Mouse (Mus musculus) cerebellum, adult 9-10 months (tissue): ENCODE measurements around the gene Gm27027.
A peak's percentile ranks its signal among the peaks of the same experiment; 100 is the strongest.

Experiments
- DNase-seq: peaks from one replicate; pipeline ENCODE4 v3.0.0; 2022

The Gm27027 gene

DNA sequence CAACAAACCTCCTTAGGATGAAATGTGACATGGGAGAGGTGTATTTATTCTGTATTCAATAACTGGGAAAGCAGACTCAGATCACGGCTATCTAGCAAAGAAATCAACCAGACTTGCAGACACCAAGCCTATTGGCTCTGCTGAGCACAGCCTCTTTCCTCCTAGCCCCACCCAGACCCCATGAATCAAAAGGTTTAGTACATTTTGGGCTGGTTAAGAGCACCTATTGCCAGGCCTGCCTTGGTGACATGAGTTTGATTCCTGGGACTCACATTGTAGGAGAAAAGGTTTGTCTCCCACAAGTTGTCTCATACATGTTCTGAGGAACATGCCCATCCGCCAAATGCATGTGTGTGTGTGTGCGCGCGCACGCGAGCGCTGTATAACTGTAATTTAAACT is 70.0 kb downstream of the Gm27027 start:
- DNase-seq = no peak

DNA sequence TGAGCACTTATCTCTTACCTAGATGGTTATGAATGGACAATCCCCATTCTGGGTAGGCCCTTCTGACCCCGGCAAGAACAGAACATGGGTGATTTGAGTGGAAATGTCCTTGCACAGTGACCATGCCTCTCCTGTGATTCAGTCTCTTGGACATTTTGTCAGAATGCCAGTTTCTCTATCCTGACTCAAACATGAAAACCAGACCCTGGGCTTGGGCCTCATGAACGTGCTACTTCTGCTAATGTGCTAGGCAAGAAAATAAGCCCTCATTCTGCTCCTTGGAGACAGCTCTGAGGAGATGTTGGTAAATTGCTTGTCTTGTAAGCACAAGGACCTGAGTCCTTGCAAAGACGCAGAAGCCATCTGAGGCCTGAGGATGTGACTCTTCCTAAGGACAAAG is 77.1 kb downstream of the Gm27027 start:
- DNase-seq = no peak

- no peak for DNase-seq
These were observed 82.6 kb downstream of the Gm27027 start for GRCm38 (mm10) chr2:93913552-93913951.

- DNase-seq = peak; percentile 68
These were observed 84.2 kb downstream of the Gm27027 start for GRCm38 (mm10) chr2:93911942-93912341.

- DNase-seq = no peak
These were observed 86.4 kb downstream of the Gm27027 start for GRCm38 (mm10) chr2:93909716-93910115.

GRCm38 (mm10) chr2:93907519-93908294 is 88.4 kb downstream of the Gm27027 start:
- no peak for DNase-seq
